ENCODE assay signal across 9 mouse cellular contexts in genomic region chrX:52017660-52018059, GRCm38 (mm10). TPM values are rescaled to one million over a fixed set of nuclear protein-coding genes. Genes with fewer than 3 reads are reported as not detected.
DNase-seq lines count a peak whose midpoint lies in the region.
"Had no signal": no experiment of that assay in that cellular context is flagged by ENCODE, and none has a peak within 500 bp of the region (broad histone marks: within the 10 kb centered on the region; RNA-seq: fewer than 3 reads in every experiment).

No protein-coding gene starts in this region.

- peak; percentile 41 for DNase-seq in adrenal gland, postnatal 10 days
- no peak for DNase-seq in adrenal gland, postnatal 25 days
- peak; percentile 6 for DNase-seq in left cerebral cortex, postnatal 4 days
- DNase-seq in left cerebral cortex, postnatal 36 days (ENCODE audit: low spot score in 2 of 2): no peak
- peak; percentile 71 for DNase-seq in embryo, embryonic 10.5 days (ENCODE audit: low spot score)
- peak; percentile 43 to 60 for DNase-seq in kidney, postnatal 25 days
- DNase-seq in layer of hippocampus, postnatal 14 days (ENCODE audit: low spot score in 2 of 2): no peak
- DNase-seq in right cerebral cortex, postnatal 14 days: no peak
- DNase-seq: spleen, adult 18-20 months had no signal

- intact Hi-C loops in left cerebral cortex, postnatal 4 days (cut with DNase I): no loop called here
- intact Hi-C loops in left cerebral cortex, postnatal 36 days (cut with DNase I): no loop called here

RNA-seq across cellular contexts. Expression of gene 1700080O16Rik, which starts 45.1 kb away (rescaled TPM):
- total RNA-seq in adrenal gland, postnatal 10 days (2021): not detected
- total RNA-seq in adrenal gland, postnatal 25 days (2021): not detected in 2 replicates
- total RNA-seq in left cerebral cortex, postnatal 4 days (2021): not detected
- total RNA-seq in left cerebral cortex, postnatal 36 days (2021): not detected
- total RNA-seq in layer of hippocampus, postnatal 14 days (2021): not detected

Comparison
In these comparisons a context has a peak if more than half of its experiments do, and no peak if none do; other contexts are left out.
1. DNase-seq: peak in adrenal gland, postnatal 10 days (single experiment), left cerebral cortex, postnatal 4 days (single experiment), embryo, embryonic 10.5 days (single experiment) and kidney, postnatal 25 days (2 of 2); none in adrenal gland, postnatal 25 days (single experiment), left cerebral cortex, postnatal 36 days (0 of 2), layer of hippocampus, postnatal 14 days (0 of 2) and right cerebral cortex, postnatal 14 days (single experiment).